Mouse (Mus musculus) A20 (cell line): ENCODE measurements around the gene Wfdc6a.
A peak's percentile ranks its signal among the peaks of the same experiment; 100 is the strongest.

Experiments used
- DNase-seq: peaks from one replicate; pipeline ENCODE4 v3.0.0-alpha.2; 2011; ENCODE audit warnings: low read depth, low spot score

The Wfdc6a gene

GRCm38 (mm10) chr2:164550895-164551269, 34.4 kb downstream of the Wfdc6a start:
- no peak for DNase-seq

- no peak for DNase-seq
Observed at GRCm38 (mm10) chr2:164549963-164550894, 35.0 kb downstream of the Wfdc6a start.

- no peak for DNase-seq
Observed at GRCm38 (mm10) chr2:164549338-164549737, 35.9 kb downstream of the Wfdc6a start.

- no peak for DNase-seq
Observed at GRCm38 (mm10) chr2:164544454-164545097, 40.7 kb downstream of the Wfdc6a start.

- no peak for DNase-seq
Observed at GRCm38 (mm10) chr2:164543745-164544144, 41.5 kb downstream of the Wfdc6a start.

- DNase-seq: no peak
Observed at GRCm38 (mm10) chr2:164542598-164542997, 42.6 kb downstream of the Wfdc6a start.

GRCm38 (mm10) chr2:164542132-164542531, 43.1 kb downstream of the Wfdc6a start:
- no peak for DNase-seq

GRCm38 (mm10) chr2:164540652-164541427, 44.4 kb downstream of the Wfdc6a start:
- DNase-seq: no peak

GRCm38 (mm10) chr2:164537003-164537402, 48.2 kb downstream of the Wfdc6a start:
- no peak for DNase-seq

GRCm38 (mm10) chr2:164534315-164534714, 50.9 kb downstream of the Wfdc6a start:
- no peak for DNase-seq

GRCm38 (mm10) chr2:164531169-164531568, 54.1 kb downstream of the Wfdc6a start:
- DNase-seq: peak; percentile 75
